Mouse (Mus musculus): ENCODE data around the gene Unc50. TPM values are rescaled to one million over a fixed set of nuclear protein-coding genes. Genes with fewer than 3 reads are reported as not detected.
A peak's percentile ranks its signal among the peaks of the same experiment; 100 is the strongest.

Unc50 gene
- polyA plus RNA-seq, 1 experiment from 2014 or later, result 81.4 TPM

DNA sequence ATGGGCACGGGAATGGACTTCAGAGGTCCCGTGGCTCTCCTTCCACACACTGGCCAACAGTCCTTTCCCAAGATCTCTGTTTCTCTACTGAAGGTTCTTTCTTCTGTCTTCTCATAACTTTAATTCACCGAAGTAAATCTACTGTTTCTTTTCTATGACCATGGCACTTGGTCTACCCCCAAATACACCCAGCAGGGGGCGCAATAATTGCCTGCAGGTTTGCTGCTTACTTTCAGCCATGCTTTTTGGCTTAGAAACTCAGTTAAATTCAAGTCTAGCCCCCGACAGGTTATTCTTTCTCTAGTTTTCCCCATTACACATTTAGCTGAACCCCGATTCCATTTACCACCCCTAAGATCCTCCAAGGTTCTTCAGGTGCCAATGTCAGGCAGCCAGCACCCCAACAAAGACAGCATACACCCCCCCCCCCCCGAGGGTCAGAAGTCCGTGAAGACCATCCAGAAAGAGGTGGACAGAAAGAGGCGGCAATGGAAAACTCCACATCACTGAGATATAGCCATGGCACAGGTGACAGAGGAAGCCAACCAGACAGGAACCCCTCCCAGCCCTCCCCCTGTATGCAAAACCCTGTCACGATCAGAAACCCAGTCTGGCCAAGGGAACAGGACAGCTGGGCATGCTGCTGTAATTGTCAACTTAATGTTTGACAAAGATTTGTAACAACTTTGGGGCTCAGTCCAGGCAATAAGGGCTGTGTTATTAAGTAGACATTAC is 18.6 kb downstream of the Unc50 start:
- no peaks in the 10 kb centered on the region for H3K27me3 ChIP-seq
- H3K4me2 ChIP-seq, result no peak overlapping the region
- no peaks in the 10 kb centered on the region; the same call in 1 of the 2 replicates for H3K36me3 ChIP-seq
- no peak overlapping the region for H3K9ac ChIP-seq
- H3K9me3 ChIP-seq (replicated peaks), result no peaks in the 10 kb centered on the region
- ATAC-seq (replicated peaks; ENCODE audit: insufficient number of reproducible peaks, insufficient read depth, low FRiP score, low read depth), result no peak
- H3K4me3 ChIP-seq, result no peak overlapping the region
- H3K4me1 ChIP-seq (replicated peaks), result no peaks in the 10 kb centered on the region
- H3K27ac ChIP-seq, result no peak overlapping the region
- 77% methylated on average over 10 of the region's 10 CpGs for WGBS

DNA sequence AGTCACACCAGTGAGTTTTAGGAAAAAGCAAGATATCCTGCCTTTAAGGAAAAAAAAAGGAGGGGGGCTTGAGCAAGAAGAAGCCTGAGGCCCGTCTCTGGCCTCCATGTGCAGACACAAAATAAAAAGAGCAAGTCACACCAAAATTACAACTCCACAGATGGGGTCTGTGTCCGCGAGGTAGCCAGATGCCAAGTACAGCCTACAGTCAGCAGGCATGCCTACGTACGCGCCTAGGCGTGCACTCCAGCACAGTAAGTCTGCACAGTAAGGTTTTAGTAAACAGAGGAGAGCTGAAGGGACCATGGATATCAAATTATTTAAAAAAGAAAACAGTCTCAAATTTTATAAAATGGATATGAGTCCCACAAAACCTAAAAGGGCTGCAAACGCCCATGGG is 21.3 kb downstream of the Unc50 start:
- H3K4me2 ChIP-seq, result no peak overlapping the region
- WGBS, result 86% methylated on average over 8 of the region's 8 CpGs
- no peak overlapping the region for H3K9ac ChIP-seq
- no peaks in the 10 kb centered on the region for H3K27me3 ChIP-seq
- H3K4me3 ChIP-seq, result no peak overlapping the region
- H3K4me1 ChIP-seq (replicated peaks), result no peaks in the 10 kb centered on the region
- H3K36me3 ChIP-seq, result no peaks in the 10 kb centered on the region; the same call in 1 of the 2 replicates
- H3K9me3 ChIP-seq (replicated peaks), result no peaks in the 10 kb centered on the region
- no peak overlapping the region for H3K27ac ChIP-seq
- ATAC-seq (replicated peaks; ENCODE audit: insufficient number of reproducible peaks, insufficient read depth, low FRiP score, low read depth), result no peak

DNA sequence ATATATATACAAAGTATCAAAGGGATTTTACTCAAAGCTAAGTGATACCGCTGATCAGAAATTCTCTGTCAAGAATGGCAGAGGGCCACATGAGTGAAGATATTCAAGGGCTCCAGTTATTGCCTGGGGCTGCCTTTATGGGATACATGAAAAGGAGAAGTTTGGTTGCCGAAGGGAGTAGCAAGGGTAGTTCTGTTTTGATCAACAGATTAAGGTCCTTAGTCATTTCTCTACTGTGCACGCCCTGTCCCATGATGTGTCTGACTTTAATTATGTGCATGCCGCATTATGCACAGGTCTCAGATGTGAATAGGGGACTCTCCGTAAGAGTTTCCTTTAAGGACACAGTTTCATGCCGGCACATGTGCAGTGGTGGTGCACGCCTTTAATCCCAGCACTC is 27.6 kb downstream of the Unc50 start:
- Histone ChIP-seq H3K27ac (no peak overlapping the region), H3K36me3 (no peaks in the 10 kb centered on the region), H3K4me3 (no peak overlapping the region), H3K4me1 (replicated peaks) (no peaks in the 10 kb centered on the region), H3K9ac (no peak overlapping the region), H3K4me2 (no peak overlapping the region), H3K27me3 (no peaks in the 10 kb centered on the region), H3K9me3 (replicated peaks) (no peaks in the 10 kb centered on the region)
- WGBS, result 90% methylated on average over 7 of the region's 7 CpGs
- ATAC-seq (replicated peaks; ENCODE audit: insufficient number of reproducible peaks, insufficient read depth, low FRiP score, low read depth), result no peak

DNA sequence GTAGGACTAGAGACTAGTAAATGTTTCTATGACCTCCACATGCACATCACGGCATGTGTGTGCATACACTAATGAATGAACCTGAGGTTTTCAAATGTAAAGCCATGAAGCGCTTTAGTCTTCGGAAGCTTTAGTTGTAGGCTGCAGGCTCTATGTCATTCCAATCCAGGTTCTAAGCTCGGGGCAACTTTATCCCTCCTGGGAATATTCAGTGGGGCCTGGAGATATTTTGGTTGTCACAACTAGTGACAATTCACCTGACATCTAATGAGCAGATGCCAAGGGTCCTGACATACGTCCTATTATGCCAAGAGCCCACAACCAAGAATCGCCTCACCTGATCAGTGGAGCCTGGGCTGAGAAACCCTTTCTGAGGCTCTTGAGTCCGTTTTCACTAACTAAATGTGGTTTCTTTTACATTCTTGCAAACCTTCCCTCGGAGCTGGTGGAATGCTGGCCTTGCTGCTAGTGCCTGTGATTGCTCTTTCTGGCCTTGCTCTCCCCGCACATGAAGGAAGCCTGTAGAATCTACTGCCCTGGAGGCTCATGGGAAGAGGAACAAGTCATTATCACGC is 35.0 kb downstream of the Unc50 start:
- Histone ChIP-seq H3K9me3 (replicated peaks) (no peaks in the 10 kb centered on the region), H3K4me1 (replicated peaks) (no peaks in the 10 kb centered on the region), H3K27me3 (no peaks in the 10 kb centered on the region), H3K36me3 (no peaks in the 10 kb centered on the region), H3K4me2 (no peak overlapping the region), H3K27ac (no peak overlapping the region), H3K9ac (no peak overlapping the region), H3K4me3 (no peak overlapping the region)
- no peak for ATAC-seq (replicated peaks; ENCODE audit: insufficient number of reproducible peaks, insufficient read depth, low FRiP score, low read depth)
- 72% methylated on average over 10 of the region's 10 CpGs for WGBS

DNA sequence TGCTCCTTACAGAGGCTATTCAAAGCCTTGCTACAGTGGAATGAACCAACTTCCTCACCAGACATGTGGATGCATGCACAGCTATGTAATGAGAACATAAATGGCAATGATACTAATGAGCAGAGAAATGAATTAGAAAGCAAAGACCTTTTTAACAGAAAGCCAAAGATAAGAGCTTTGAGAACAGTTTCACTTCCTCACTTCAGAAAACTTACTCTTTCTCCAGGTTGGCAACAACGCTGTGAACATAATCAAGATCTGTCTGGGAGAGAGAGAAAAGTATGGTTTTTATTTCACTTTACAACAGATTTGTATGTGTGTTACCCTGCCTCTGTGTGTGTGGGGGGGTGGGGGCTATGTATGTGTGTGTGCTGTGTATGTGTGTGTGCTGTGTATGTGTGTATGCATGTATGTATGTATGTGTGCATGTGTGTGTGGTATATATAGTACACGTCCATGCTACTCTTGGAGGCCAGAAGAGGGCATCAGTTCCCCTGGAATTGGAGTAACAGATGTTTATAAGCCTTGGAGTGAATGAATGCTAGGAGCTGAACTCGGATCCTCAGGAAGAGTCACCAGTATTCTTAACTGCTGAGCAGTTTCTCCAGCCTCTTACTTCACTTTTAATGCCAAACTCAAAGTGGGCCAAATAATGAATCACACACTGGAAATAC is 36.5 kb downstream of the Unc50 start:
- Histone ChIP-seq H3K4me1 (replicated peaks) (no peaks in the 10 kb centered on the region), H3K36me3 (no peaks in the 10 kb centered on the region), H3K27ac (no peak overlapping the region), H3K9ac (no peak overlapping the region), H3K9me3 (replicated peaks) (no peaks in the 10 kb centered on the region), H3K4me3 (no peak overlapping the region), H3K4me2 (no peak overlapping the region), H3K27me3 (no peaks in the 10 kb centered on the region)
- no peak for ATAC-seq (replicated peaks; ENCODE audit: insufficient number of reproducible peaks, insufficient read depth, low FRiP score, low read depth)
- WGBS, result 88% methylated on average over 3 of the region's 3 CpGs

DNA sequence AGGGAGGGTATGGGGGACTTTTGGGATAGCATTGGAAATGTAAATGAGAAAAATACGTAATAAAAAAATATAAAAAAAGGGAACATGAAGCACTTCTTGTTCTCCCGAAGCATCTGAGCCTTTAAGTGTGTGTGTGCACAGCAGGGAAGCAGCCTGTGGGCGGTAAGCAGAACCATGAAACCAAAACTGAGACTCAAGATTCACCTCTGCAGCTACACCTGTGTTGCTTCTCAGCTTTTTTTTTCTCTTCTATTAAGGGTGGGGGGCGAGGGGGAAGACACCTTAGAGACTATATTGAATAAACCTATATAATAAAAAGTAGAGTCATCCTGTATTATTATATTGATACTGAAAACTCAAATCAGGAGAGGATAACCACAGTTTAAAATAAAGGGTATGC is 37.9 kb downstream of the Unc50 start:
- Histone ChIP-seq H3K4me3 (no peak overlapping the region), H3K9me3 (replicated peaks) (no peaks in the 10 kb centered on the region)
- 85% methylated on average over 4 of the region's 4 CpGs for WGBS

DNA sequence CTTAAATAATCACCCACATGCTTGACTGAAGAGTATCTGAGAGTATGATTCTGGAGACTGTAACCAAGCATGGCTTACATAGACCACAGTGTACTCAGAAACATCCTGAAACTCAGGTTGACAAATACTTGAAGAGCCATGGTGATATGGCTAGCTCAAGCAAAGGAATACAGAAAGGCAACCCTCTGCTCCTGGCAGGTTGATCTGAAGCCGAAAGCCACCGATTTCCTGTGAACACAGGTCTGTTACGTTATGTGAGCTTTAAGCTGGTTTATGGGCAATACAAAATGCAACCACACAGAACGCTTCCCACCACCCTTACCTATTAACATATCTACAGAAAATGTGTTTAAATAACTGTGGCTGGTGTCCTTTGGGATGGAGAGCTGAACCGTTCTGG is 39.1 kb downstream of the Unc50 start:
- Histone ChIP-seq H3K9me3 (replicated peaks) (no peaks in the 10 kb centered on the region), H3K4me2 (no peak overlapping the region), H3K4me3 (no peak overlapping the region), H3K27ac (no peak overlapping the region), H3K9ac (no peak overlapping the region), H3K27me3 (no peaks in the 10 kb centered on the region), H3K4me1 (replicated peaks) (peaks cover 4% of the 10 kb centered on the region), H3K36me3 (no peaks in the 10 kb centered on the region)
- ATAC-seq (replicated peaks; ENCODE audit: insufficient number of reproducible peaks, insufficient read depth, low FRiP score, low read depth), result no peak
- 86% methylated on average over 5 of the region's 5 CpGs for WGBS

More for the DNA sequence above, 37.9 kb downstream of the Unc50 start:
- Histone ChIP-seq H3K9ac (no peak overlapping the region), H3K4me1 (replicated peaks) (no peaks in the 10 kb centered on the region), H3K27ac (no peak overlapping the region), H3K36me3 (no peaks in the 10 kb centered on the region), H3K27me3 (no peaks in the 10 kb centered on the region), H3K4me2 (no peak overlapping the region)
- no peak for ATAC-seq (replicated peaks; ENCODE audit: insufficient number of reproducible peaks, insufficient read depth, low FRiP score, low read depth)

DNA sequence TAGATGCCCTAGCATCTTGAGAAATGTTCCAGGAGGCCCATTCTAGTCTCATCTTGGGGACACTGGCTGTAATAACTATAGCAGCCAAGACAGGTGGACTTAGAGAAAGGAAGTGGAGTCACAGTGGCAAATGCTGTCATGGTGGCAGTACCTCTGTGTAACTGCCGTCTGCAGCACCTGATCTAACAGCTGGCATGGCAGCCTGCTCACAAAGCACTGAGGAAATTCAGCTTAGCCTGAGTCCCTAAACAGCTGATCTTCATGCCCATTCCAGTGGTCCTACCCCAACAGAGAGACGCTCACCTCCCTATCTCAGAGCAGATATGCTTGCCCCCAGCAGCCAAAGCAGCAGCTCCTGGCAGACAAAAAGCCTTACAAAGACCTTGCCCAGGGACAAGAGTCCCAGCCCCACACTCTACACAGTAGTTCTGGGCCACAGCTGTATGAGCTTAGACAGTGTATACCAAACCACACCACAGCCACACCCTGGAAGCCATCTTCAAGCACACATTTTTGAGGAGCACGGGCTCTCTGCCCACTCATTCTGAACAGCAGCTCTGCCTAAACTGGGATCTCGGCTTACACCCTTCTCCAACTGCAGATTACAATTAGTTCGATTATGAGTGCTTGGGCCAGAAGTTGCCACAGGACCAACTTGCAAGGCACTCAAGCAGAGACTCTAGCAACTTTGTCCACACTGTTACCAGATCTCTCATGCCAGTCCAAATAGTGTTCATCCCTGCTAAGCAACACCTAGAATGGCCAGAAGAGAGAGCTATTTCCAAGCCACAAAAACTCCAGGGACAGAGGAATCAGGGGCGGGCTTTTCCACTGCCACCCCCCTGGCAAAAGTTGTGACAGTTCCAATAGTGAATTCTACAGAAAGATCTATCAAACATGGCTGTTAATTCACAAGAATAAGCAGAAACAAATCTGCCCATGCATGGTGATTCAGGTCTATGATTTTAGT is 41.5 kb downstream of the Unc50 start:
- Histone ChIP-seq H3K4me3 (no peak overlapping the region), H3K4me2 (no peak overlapping the region), H3K36me3 (no peaks in the 10 kb centered on the region), H3K9me3 (replicated peaks) (no peaks in the 10 kb centered on the region), H3K27me3 (no peaks in the 10 kb centered on the region), H3K9ac (no peak overlapping the region), H3K27ac (no peak overlapping the region), H3K4me1 (replicated peaks) (peaks cover 4% of the 10 kb centered on the region)
- no peak for ATAC-seq (replicated peaks; ENCODE audit: insufficient number of reproducible peaks, insufficient read depth, low FRiP score, low read depth)
- WGBS, result 70% methylated on average over 6 of the region's 6 CpGs

DNA sequence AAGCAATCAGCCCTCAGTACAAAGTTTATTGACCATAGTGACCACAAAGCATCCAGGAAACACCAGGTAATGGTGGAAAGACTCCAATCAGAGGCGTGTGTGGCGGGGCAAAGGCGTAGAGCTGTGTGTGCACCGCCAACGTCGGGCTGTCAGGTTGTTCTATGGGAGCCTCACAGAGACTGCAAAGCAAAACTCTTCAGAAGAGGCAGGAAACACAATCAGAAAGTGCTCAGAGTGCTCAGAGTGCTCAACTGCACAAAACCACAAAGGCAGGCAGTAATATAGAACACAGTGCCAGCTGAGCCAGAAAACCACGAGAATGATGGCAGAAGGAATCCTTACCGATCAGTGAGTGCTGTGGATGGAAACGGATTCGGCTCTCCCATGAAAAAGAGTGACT is 43.3 kb downstream of the Unc50 start:
- no peak overlapping the region for H3K27ac ChIP-seq
- no peak overlapping the region for H3K9ac ChIP-seq
- no peaks in the 10 kb centered on the region for H3K27me3 ChIP-seq
- H3K4me2 ChIP-seq, result no peak overlapping the region
- ATAC-seq (replicated peaks; ENCODE audit: insufficient number of reproducible peaks, insufficient read depth, low FRiP score, low read depth), result no peak
- no peak overlapping the region for H3K4me3 ChIP-seq
- H3K9me3 ChIP-seq (replicated peaks), result no peaks in the 10 kb centered on the region
- no peaks in the 10 kb centered on the region for H3K36me3 ChIP-seq
- peaks cover 11% of the 10 kb centered on the region for H3K4me1 ChIP-seq (replicated peaks)
- WGBS, result 85% methylated on average over 10 of the region's 10 CpGs

DNA sequence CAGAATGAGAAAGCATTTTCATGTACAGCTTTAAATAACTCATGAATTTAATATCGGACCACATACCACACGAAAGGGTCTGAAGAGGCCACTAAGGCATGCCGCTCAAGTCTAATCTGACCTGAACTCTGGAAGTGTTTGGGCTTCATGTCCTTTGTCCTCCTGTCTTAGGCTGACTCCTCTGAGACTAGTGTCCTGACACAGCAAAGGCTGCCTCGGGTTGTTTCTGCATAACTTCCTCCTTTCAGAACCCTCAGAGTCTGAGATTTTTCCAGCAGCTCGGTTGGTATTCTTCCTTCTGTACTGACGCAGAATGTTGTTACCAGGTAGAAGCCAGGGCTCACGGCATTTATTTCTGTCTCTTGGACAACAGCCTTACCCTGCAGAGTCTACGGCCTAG is 44.1 kb downstream of the Unc50 start:
- WGBS, result 43% methylated on average over 8 of the region's 8 CpGs
- Histone ChIP-seq H3K9ac (no peak overlapping the region), H3K4me1 (replicated peaks) (peaks cover 19% of the 10 kb centered on the region), H3K36me3 (no peaks in the 10 kb centered on the region), H3K9me3 (replicated peaks) (no peaks in the 10 kb centered on the region), H3K4me2 (no peak overlapping the region), H3K4me3 (no peak overlapping the region), H3K27me3 (no peaks in the 10 kb centered on the region), H3K27ac (peak overlapping the region; percentile 11; the same call in 1 of the 2 replicates)
- ATAC-seq (replicated peaks; ENCODE audit: insufficient number of reproducible peaks, insufficient read depth, low FRiP score, low read depth), result no peak

DNA sequence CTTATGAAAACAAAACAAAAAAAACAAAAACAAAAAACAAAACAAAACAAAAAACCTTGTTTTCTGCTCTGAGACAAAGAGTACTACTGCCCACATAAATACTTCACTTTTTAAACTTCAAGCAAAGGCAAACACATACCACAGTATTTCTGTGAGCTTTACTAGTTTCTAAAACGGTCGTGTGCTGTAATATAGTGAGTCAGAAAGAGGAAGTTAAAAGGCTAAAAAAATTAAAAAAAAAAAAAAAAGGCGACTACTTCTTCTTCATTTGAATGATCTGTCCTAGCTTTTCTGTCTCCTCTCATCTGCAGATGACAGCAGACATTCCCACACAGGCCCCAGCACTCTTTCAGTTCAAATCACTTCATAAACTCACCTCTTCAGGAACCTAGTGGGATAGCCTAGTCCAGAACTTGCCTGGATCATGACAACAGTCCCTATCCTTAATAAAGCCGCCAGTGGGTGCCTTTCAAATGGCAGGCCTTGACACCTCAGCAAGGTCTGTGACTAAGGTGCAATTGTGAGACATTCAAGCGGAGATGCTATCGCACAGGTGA is 44.8 kb downstream of the Unc50 start:
- H3K4me1 ChIP-seq (replicated peaks), result peaks cover 19% of the 10 kb centered on the region
- H3K36me3 ChIP-seq, result no peaks in the 10 kb centered on the region
- H3K9me3 ChIP-seq (replicated peaks), result no peaks in the 10 kb centered on the region
- no peaks in the 10 kb centered on the region for H3K27me3 ChIP-seq
- no peak overlapping the region for H3K4me2 ChIP-seq
- ATAC-seq (replicated peaks; ENCODE audit: insufficient number of reproducible peaks, insufficient read depth, low FRiP score, low read depth), result no peak
- H3K9ac ChIP-seq, result no peak overlapping the region
- H3K4me3 ChIP-seq, result no peak overlapping the region
- 80% methylated on average over 6 of the region's 6 CpGs for WGBS
- H3K27ac ChIP-seq, result no peak overlapping the region
